Mouse (Mus musculus) right cerebral cortex, adult 2 months (tissue): ENCODE results near the gene Tmsb15b1.
"Not testable (repeated sequence)": the region's sequence is repeated elsewhere in the genome, so short reads cannot be mapped to it uniquely, and the experiment has no call there.

Experiments
- DNase-seq, 2 experiments: peaks; one replicate each; pipeline ENCODE4 v3.0.0; 2021 to 2022; ENCODE audit warnings: low spot score in 2 of 2

The Tmsb15b1 gene

DNA sequence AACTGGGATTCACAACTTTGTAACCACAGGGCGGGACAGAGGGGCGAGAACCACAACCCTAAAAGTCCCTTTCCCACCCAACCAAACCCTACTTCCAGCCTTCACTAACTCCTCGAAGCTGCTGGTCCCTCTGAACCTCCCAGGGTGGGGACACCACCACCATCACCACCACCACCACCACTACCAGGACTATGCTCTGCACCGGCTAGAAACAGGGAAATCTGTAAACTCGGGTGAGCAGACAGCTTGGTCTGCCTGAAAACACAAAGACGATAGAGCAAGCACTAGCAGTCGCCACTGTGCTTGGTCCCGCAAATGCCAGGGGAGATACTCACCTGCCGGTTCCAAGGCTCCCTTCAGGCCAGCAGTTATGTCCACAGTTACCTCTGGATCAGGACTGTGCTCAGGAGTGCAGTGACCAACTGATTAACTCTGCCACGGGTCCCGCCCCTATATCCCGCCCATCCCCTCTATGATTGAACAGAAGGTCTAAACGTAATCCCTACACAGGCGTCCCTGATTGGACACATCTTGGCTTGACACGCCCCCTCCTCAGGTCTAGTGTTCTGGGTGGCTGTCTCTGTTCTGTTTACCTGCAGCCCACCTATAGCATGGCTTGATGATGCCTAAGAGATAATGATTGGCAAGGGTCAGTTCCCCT, at the start of gene Tmsb15b1, which contains the start of gene Tmsb15l:
Gene Tmsb15b1, minus strand, starts transcription at position 451 of the 661 bp plus-strand sequence.
Gene Tmsb15l, minus strand, starts transcription at position 446 of the 661 bp plus-strand sequence.
- peak; percentile 21 to 78 for DNase-seq

DNA sequence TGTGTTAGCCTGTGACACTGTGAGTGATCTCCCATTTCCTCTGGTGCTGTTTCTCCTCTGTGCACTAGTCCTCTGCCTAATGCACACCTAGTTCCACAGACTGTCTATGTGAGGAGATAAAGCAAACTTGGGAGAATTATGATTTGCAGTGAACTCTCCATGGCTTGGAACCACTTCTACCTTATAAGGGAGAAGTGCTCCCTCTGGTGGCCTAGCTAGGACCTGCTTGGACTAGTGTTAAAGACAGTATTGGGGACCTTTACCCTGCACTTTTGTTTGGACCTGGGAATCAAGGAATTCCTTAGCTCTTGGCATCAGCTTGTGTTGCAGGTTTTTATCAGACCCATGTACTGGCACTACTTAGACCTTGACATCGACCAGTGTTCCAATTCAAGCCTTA, 42.6 kb upstream of the Tmsb15b1 start:
- peak; percentile 68 to 71 for DNase-seq

DNA sequence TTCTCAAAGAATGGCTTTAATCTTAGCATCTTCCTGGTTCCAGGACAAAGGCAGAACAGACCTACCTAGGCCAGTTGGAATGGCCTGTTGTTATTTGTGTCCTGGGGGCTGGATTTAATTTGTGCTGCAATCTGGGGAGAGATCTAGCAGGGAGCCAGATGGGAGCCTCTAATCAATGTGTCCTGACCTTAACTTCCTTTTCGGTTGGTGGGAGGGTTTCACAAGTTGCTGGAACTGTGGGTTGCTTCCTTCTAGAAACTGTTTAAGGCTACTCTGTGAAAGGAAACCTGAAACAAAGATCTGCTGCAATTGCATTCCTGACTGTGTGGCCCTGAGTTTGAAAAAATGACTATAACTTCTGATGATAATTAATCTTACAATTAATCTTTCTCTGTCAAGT, 41.0 kb upstream of the Tmsb15b1 start:
- no peak for DNase-seq

DNA sequence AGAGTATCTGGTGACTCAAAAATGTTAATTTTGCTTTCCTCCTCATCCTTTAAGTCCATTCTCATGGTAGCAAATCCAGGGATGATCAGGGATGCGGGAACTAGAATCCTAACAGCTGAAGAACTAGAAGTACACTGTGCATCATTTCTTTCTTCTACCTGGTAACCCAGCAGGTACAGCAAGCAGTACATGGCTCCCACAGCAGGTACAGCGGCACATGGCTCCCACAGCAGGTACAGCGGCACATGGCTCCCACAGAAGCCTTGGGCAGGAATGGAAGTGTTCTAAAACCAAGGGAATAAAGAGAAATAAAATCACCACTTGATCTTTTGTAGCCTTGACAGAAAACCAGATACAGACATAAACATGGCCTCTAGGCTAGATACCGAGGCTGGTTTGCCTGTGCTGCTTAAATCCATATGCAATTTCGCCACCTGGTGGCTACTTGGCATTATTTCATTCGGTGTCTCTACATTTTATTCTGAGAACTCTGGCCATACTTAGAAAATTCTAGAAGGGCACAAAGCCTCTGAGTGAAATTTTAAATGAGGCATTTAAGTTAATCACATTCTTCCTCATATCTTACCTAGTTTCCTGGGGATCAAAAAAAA, 38.5 kb upstream of the Tmsb15b1 start:
- DNase-seq, result peak; percentile 55 to 63

DNA sequence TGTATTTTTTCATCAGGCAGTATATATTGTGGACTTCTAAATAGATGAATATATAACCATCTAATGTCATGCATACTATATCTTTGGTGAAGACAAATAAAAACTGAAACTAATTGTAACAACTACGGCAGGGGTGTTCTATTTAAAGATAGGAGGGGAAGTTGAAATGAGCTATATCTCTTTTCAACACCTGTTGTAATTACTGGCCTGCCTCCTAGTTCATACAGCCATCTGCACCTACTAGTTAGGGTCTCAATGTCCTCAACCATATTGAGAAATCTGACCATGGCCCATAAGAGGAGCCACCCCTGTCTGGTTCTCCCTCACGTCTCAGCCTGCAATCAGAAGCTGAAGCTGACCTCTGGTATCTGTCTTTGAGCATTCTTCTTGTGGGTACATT, 19.6 kb upstream of the Tmsb15b1 start:
- no peak for DNase-seq

DNA sequence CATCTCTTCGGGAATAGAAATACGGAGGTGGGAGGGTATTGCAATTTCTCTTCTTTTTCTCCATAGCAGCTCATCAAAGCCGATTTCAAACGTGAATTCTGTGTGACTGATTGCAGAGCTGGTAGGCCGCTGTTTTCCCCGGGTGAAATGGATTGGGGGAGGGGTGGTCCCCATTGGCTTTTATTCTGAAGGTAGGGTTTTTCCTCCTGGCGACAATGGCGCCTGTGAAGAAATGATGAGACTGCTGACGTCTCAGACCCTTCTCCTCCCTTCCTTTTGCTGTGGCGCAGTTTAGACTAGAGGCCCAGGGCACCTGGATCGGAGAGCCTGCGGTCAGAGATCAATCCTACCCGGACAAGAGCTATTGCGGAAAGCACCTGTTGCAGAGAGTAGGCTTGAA, 17.0 kb upstream of the Tmsb15b1 start:
- DNase-seq, result peak in 1 of 2 experiments; percentile 23

DNA sequence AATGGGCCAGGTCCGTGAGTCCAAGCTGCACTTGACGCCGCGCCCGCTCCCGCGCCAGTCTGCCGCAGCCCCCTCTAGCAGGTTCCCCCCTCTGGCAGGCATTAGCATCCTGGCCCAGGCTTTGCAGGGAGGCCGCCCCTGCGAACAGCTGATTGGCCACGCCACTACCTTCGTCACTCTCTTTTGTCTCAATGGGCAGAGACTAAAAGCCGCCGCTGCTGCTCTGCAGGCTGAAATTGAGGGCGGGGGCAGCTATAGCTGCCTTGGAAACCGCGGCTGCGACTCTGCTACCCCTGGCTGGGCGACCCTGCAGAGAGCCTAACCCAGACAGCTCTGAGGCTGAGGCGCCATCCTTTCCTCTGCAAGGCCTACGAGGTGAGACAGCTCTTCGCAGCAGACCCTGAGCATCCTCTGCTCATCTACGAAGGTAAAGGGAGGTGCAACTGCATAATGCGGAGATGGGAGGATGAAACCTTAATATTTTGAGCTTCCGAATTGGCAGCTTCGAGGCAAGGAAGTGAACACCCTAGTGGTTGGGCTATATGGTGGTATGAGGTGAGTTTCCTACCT, 16.4 kb upstream of the Tmsb15b1 start, which contains the start of gene Zcchc18:
Gene Zcchc18, plus strand, starts transcription at position 178 of the 570 bp plus-strand sequence.
- peak; percentile 80 to 82 for DNase-seq

DNA sequence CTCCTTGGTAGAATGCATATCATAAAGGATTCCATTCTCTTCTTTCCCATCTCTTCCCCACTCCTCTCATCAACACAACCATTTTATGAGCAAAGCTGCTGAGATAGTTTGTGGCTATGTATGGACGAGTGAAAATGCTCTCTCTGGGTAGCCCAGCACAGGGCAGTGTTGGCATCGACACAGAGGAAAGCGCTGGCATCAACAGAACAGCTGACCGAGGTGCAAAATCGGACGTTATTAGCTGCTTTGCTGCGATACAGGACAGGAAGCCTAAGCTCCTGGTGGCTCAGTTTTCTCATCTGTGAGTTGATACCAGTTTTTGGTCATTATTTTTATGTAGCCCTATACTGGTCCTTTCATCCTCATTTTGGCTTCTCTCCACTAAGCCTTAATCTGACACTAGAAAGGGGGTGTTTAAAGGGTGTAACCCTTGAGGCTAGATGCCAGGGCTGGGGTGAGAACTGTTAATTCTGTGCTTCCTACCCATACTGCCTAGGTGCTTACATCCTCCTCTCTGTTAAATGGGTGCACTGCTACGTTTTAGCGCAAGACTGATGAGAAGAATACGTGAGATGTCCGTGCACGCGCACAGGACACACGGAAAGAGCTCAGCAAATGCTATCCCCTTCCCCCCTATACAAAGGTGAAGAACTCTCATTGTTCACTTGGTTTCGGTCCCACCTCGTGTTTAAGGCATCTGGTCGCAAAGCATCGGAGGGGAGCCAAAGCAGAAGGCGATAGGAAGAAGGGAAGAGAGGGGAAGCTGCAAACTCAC, 15.7 kb upstream of the Tmsb15b1 start:
- DNase-seq, result peak in 1 of 2 experiments; percentile 15

DNA sequence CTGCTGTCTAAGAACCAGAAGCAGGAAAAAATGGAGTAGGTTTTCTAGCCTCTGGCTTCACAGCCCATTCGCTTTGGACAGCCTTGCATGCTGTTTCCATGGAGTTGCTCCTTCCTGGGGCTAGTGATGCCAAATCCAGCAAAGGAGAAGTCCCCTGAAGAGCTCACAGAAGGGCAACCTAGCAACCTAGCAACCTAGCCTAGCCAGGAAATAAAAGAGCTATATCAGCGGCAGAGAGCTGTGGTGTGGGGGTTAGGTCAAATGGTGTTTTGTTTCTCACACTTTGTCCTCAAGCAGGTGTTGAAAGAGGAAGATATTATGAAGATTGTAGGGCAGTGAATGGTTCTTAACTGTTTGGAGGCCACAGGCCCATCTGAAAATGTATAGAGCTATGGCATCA, 14.6 kb upstream of the Tmsb15b1 start:
- DNase-seq, result no peak

DNA sequence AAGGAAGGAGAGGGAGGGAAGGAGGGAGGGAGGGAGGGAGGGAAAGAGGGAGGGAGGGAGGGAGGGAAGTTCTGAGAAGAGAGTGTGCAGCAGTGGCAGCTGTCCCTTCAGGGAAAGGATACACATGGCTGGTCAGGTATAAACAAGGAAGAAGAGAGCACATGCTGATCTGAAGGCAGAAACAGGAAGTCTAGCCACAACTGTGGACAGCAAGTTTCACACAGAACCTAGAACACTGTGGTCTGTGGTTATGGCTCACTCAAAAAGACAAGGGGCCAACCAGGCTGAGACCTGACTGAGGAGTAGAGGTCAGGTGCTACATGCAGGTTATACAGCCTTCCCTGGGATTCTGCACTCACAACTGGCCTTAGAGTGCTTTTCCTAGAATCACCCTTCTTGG, 9.4 kb upstream of the Tmsb15b1 start:
- no peak for DNase-seq

DNA sequence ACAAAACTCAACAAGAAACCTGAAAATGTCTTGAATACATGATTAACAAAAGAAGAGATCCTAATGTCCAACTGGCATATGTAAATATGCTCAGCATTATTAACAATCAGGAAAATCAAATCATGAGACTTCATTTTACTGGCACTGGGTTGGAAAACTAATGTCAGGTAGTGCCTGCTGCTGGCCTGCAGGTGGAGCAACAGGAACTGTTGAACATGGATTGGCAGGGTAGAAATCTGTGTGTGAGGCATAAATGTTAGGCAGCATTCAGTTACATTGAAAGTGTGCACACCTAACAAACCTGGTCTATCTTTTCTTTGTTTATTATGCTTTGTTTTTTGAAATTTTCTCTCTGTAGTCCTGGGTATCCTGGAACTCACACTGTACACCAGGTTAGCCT, 1.9 kb upstream of the Tmsb15b1 start:
- DNase-seq, result no peak

DNA sequence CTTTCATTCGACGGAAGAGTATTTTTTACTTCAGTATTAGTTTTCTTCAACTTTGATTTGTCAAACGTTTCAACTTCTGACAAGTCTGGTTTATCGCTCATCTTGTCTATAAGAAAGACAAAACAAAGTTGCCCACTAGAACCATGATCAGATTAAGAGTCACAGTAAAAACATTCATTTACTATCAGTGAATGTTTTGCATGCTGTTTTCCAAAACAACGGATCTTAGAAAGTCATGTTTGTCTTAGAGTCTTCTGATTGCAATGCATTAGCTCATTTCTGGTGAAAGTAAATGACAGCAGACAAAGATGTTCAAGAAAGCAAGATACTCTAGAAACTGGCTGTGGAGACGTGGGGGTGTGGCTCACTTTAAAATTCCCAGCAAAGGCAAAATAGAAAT, 1.3 kb downstream of the Tmsb15b1 start, which contains the start of gene Tmsb15b2:
Gene Tmsb15b2, minus strand, starts transcription at position 101 of the 400 bp plus-strand sequence.
- not testable (repeated sequence) for DNase-seq

DNA sequence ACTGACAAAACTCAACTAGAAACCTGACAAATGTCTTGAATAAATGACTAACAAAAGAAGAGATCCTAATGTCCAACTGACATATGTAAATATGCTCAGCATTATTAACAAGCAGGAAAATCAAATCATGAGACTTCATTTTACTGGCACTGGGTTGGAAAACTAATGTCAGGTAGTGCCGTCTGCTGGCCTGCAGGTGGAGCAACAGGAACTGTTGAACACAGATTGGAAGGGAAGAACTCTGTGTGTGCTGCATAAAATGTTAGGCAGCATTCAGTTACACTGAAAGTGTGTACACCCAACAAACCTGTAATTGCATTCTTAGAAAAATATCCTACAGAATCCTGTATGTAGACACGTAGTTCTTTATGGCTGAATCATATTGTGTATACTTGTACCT, 17.0 kb downstream of the Tmsb15b1 start:
- DNase-seq, result peak in 1 of 2 experiments; percentile 19

DNA sequence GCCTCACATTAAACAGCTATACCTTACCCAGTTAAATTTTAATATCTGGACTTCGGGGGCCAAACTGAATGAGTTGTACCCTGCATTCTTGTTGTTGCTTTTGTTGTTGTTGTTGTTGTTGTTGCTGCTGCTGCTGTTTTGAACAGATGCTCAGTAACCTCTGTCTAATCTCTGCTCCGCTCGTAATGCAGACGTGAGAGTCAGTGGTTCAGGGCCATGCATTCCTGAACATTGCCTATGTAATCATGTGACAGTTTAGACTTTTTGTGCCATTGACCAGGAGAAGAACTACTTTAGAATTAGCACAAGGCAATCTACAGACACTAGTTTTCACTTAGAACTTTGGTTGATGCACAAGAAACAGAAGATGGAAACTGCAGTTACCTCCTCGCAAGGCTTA, 18.4 kb downstream of the Tmsb15b1 start:
- not testable (repeated sequence) for DNase-seq

DNA sequence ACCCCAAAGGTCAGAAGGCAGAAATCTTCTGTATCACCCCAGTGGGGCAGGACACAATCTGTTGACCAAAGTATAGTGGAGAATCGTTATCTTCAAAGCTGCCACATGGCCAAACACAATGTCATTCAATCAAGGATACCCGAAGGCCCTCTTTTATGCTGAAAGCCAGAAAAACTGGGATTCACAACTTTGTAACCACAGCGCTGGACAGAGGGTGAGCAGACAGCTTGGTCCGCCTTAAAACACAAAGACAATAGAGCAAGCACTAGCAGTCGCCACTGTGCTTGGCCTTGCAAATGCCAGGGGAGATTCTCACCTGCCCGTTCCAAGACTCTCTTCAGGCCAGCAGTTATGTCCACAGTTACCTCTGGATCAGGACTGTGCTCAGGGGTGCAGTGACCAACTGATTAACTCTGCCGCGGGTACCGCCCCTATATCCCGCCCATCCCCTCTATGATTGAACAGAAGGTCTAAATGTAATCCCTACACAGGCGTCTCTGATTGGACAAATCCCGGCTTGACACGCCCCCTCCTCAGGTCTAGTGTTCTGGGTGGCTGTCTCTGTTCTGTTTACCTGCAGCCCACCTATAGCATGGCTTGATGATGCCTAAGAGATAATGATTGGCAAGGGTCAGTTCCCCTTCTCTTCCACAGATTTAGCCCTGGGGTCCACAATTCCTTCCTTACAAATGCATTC, 18.9 kb downstream of the Tmsb15b1 start:
- peak; percentile 81 to 84 for DNase-seq

DNA sequence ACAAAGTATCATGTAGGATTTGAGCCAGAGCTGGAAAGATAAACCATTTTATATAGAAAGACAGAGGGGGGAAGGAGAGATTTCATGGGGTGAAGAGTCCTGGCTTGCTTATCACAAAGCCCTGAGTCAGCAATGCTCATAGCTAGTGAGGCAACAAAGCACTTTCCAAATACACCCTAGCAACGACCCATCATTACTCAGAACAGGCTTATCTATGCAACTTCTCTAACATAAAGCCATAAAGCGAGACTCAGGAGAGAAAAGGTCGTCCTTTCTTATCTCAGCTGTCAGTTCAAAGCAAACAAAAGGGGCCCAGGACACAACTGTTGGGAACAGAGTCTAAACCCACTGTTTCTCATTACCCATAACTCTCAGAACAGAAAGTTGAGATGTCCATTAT, 38.7 kb downstream of the Tmsb15b1 start:
- no peak for DNase-seq

DNA sequence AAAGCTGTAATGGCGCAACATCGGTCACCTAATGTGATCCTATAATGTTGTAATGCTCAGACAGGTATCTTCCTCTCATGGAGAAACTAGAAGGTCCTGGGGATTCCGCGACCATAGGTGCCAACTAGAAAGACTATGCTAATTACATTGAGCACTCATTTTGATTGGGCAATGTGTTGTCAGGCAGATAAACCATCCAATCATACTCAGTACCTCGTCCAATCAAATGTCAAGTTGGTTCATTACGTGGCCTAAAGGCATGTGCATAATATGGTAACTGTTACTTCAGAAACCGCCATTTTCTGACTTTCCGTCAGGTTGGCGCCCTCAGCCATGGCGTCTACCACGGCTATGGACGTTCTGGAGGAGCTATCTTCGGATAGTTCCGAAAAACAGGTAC, 49.6 kb downstream of the Tmsb15b1 start, which contains the start of gene H2bfm:
Gene H2bfm, plus strand, starts transcription at position 295 of the 400 bp plus-strand sequence.
- no peak for DNase-seq

DNA sequence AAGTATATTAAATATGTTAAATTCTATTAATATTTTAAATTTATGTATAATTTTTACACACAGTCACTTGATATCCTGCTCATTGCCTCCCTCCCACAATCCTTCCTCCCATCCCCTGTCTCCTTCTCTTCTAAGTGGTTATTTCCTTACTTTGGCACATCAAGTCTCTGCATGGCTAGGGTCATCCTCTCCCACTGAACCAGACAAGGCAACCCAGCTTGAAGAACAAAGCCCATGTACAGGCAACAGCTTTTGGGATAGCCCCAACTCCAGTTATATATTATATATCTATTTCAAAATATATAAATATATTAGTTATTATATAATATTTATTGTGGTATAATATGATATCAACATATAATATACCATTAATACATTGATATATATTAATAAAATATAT, 50.8 kb downstream of the Tmsb15b1 start:
- no peak for DNase-seq
